Mouse (Mus musculus) left cerebral cortex, adult 2 months (tissue): ENCODE measurements around the gene Nuak1. TPM values are rescaled to one million over a fixed set of nuclear protein-coding genes. Genes with fewer than 3 reads are reported as not detected.
"Not testable (repeated sequence)": the region's sequence is repeated elsewhere in the genome, so short reads cannot be mapped to it uniquely, and the experiment has no call there.

Source experiments
- DNase-seq, 2 experiments: peaks; one replicate each; pipeline ENCODE4 v3.0.0; 2021 to 2022; ENCODE audit warnings: low spot score in 2 of 2, mixed read lengths in 1 of 2; ENCODE audit errors: extremely low spot score in 1 of 2
- H3K27ac ChIP-seq: fragments of 200-600 bp; 2 replicates; pipeline ENCODE4 v1.8.1; 2022
- H3K4me3 ChIP-seq: fragments of 200-600 bp; 2 replicates; pipeline ENCODE4 v1.8.1; 2022
- CTCF ChIP-seq: fragments of 200-600 bp; IDR thresholded peaks from 2 replicates; pipeline ENCODE4 v1.8.1; 2022; ENCODE audit warnings: antibody characterized with exemption, mild to moderate bottlenecking, moderate library complexity
- intact Hi-C: fragments of 180-260 bp; cut with DNase I; formaldehyde crosslinking; loops from one replicate; pipeline ENCODE4 v1.15.1; 2025
- long read RNA-seq, 2 experiments: library from polyadenylated mRNA; stranded (forward); transcript quantifications; one replicate each; pipeline ENCODE4 v2.0.0; 2021; ENCODE audit warnings: borderline mapping rate in 2 of 2
- total RNA-seq, 2 experiments: library from RNA; stranded (reverse); gene quantifications; 2 replicates each; pipeline ENCODE4 v1.2.3; 2021

Gene Nuak1
- total RNA-seq: 10 to 100 TPM; 72.9 to 87.5 TPM
- long read RNA-seq, experiment 1, full-length matches to known transcripts: 2 of 26 reads
- long read RNA-seq, experiment 1, partial matches to known transcripts: 1 of 26 reads
- long read RNA-seq, experiment 1, other reads (novel, unspliced or antisense): 23 of 26 reads
- long read RNA-seq, experiment 2, full-length matches to known transcripts: 2 of 29 reads
- long read RNA-seq, experiment 2, partial matches to known transcripts: 0 of 29 reads
- long read RNA-seq, experiment 2, other reads (novel, unspliced or antisense): 27 of 29 reads

DNA sequence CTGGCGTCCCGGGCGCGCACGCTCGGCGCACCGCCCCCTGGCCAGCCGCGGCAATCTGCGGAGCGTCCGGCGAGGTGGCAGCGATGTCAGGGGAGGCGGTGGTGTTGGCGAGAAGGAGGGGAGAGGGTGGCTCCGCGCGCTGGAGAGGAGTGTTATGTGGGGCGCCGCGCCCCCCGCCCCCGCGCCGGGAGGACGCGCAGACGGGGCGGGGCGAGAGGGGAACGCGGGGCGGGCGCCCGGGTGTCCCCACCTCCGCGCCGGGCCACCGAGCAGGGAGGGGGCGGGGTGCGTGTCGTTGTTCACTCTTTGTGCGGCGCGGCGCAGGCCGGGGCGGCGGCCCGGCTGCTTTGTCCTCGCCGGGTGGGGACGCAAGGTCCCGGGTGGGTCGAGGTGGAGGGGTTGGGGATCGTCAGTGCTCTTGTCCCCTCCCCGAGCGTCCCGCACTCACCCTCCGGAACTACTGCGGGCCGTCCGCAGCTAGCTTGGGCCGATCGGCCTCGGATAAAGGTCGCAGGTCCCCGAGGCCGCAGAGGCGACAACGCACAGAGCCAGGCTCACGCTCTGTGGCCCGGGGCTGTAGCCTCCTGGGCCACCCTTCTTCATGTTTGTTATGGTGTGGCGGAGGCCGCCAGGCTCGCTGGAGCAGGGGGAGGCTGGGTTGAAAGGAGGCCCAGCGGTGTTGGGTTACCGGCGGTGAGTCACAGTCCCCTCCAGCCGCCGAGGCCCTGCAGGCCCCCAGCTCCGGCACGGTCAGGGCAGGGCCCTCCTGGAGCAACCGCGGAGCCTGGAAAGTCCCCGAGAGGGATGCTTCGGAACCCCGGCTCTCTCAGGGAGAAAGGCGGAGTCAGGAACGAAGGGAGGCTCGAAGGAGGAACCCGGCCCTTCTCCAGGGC is at the start of gene Nuak1:
TSS of gene Nuak1 (minus strand) at position 57 of the 893 bp plus-strand sequence.
- TF ChIP-seq CTCF: no peak; the same call in 1 of the 2 replicates
- Histone ChIP-seq H3K4me3 (peak within 1 kb of the TSS; percentile 92), H3K27ac (peak within 1 kb of the TSS; percentile 100)
- DNase-seq: peak; percentile 91
- intact Hi-C loops: loop anchor here (1.0 to 2.0 kb wide), 2 partner anchors 48 to 136 kb away; partner anchors contain the start of gene Tcp11l2

DNA sequence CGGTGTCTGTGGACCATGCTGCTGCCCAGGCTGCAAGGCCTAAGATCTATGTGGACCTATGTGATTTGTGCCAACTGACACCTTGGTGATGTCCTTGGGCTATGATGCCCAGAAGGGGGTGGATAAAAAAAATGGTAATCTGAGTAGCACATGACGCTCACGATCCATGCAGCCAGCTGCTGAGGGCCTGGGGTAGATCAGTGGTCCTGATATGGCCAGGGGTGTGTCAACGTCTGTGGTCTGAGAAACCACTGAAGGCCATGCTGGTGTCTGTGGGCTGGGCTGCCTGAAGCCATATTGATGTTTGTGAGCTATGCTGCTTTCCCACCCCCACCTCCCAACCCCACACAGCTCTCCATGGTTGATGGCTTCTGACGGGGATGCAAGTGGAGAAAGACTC is 49.7 kb upstream of the Nuak1 start:
- H3K4me3 ChIP-seq: no peak overlapping the region
- no peak overlapping the region for H3K27ac ChIP-seq
- no peak for TF ChIP-seq CTCF
- no peak for DNase-seq
- intact Hi-C loops: no loop called here

DNA sequence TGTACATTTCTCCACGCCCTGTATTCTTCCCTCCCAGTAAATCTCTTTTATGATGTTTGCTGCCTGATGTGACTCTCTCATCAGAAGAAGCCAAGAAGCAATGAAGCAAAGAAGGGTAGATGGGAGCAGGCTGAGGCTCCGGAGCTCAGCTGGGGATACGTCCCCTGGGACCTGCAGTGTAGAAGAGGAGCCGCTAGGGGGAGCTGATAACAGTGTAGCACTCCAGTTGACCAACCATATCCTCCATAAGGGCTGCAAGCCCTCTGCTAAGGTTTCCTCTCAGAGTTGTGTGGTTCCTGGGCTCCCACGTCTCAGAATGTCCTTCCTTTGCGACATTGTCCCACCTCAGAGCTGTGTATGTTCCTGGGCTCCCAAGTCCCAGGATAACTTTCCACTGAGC is 47.9 kb upstream of the Nuak1 start:
- DNase-seq: peak; percentile 10 to 28
- H3K27ac ChIP-seq: no peak overlapping the region
- H3K4me3 ChIP-seq: no peak overlapping the region
- intact Hi-C loops: loop anchor here (10.0 kb wide), 1 partner anchor 804 kb away; no protein-coding TSS in a partner anchor
- TF ChIP-seq CTCF: peak; percentile 69

DNA sequence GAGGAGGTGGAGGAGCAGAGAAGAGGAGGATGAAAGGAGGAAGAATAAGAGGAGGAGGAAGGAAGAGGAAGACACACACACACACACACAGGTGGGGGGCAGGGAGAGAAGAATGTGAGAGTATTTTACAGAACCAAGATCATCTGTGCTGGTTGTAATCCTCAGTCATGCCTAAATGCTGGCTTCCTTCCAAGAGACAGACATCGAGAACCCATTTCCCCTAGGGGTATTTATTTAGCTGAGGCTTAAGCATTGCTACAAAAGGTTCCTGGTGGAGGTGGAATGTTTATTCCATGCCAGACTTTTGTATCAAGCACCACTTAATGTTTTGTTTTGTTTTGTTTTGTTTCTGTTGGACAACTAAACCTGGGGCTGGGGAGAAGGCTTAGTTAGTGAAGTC is 44.3 kb upstream of the Nuak1 start:
- DNase-seq: no peak
- H3K4me3 ChIP-seq: no peak overlapping the region
- no peak for TF ChIP-seq CTCF
- H3K27ac ChIP-seq: no peak overlapping the region
- intact Hi-C loops: loop anchor here (10.0 kb wide), 1 partner anchor 800 kb away; no protein-coding TSS in a partner anchor

DNA sequence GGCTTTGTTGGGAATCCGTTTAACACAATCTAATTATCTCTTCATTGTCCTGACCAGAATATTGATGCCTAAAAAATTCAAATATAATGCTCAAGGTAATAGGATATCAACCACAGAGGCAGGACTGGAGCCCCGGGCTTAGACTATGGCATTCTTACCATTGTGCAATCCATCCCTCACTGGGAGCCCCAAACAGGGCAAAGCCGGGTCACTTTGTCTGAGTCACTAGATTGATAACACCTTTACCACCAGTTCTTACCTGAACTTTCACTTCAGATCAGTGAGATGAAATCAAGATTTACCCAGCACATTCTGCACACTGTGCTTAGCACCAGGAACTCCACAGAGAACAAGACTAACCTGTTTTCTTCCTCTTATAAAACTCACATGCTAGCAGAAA is 43.2 kb upstream of the Nuak1 start:
- DNase-seq: no peak
- no peak overlapping the region for H3K4me3 ChIP-seq
- no peak for TF ChIP-seq CTCF
- intact Hi-C loops: loop anchor here (10.0 kb wide), 1 partner anchor 799 kb away; no protein-coding TSS in a partner anchor
- H3K27ac ChIP-seq: no peak overlapping the region

DNA sequence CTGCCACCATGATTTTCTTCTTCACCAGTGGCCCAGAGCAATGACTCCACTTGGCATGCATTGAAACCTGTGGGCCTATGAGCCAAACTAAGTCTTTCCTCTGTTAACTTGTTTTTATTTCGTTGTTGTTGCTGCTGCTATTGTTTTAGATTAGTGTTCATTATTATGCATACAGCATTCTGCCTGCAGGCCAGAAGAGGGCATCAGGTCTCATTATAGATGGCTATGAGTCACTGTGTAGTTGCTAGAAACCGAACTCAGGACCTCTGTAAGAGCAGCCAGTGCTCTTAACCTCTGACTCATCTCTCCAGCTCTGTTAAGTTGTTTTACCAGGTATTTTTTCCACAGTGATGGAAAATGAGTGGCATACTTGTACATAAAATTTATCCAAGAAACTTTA is 42.7 kb upstream of the Nuak1 start:
- Histone ChIP-seq H3K27ac (no peak overlapping the region), H3K4me3 (no peak overlapping the region)
- intact Hi-C loops: loop anchor here (10.0 kb wide), 1 partner anchor 798 kb away; no protein-coding TSS in a partner anchor
- TF ChIP-seq CTCF: no peak
- DNase-seq: no peak

DNA sequence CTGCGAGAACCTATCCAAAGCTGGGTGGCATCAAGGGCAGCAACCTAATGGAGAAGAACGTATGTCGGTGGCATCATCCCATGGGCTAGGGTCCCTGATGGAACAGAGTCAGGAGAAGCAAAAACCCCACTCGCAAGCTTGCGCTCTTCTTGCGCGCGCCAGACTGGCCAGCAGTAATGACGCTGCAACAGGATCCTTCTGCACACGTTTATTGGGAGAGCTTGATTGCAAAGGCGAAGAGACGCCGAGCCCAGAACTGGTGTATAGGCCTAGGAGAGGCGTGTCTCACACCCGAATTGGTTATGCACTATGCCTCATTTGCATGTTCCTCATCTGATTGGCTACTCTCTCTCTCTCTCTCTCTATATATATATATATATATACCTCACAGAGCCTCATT is 42.0 kb upstream of the Nuak1 start:
- intact Hi-C loops: loop anchor here (10.0 kb wide), 1 partner anchor 798 kb away; no protein-coding TSS in a partner anchor
- not testable (repeated sequence) for H3K27ac ChIP-seq, DNase-seq, H3K4me3 ChIP-seq

DNA sequence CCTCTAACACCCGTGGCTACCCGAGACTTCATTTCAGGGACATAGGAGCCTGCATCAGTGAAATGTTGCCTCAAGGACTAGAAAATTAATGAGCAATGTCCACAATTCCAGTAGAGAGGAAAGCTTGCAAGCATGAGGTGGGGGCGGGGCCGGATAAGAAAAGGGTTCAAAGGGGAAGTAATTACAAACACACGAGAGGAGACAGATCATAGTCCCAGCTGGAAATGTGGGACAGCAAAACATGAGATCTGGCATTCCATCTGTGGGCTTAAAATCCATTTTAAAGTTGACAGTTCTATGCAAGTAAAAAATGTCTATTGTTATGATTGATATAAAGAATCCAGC is 40.9 kb upstream of the Nuak1 start:
- no peak overlapping the region for H3K4me3 ChIP-seq
- no peak for TF ChIP-seq CTCF
- DNase-seq: no peak
- H3K27ac ChIP-seq: no peak overlapping the region
- intact Hi-C loops: loop anchor here (10.0 kb wide), 1 partner anchor 796 kb away; no protein-coding TSS in a partner anchor

DNA sequence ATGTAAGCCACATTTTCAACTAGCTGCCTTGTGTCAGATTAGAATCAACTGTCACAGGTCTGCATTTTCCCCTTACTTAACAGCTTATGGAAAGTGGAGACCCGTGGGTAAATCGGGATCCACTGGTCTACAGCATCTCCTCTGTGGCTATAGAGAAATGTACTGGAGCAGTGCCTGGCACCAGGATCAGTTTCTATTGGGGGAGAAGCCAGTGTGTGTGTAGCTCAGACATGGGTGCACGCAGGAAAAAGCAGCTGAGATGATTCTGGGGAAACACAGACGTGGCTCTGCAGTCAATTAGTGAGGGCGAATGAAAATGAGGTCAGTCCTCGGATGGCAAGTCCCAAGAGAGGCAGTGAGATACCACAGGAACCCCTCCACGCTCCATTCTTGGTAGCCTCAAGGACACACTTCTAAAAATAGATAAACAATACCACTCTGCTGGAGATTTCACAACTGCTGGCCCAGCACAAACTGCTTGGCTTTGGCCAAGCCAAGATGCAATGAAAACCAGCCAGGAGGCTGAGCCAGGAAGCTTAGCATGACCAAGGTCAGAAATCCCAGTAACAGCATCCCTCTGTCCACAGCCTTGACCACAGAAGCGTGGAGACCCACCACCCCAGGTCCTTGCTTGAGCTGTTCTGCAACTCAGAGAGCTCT is 40.4 kb upstream of the Nuak1 start:
- H3K27ac ChIP-seq: no peak overlapping the region
- no peak for DNase-seq
- intact Hi-C loops: loop anchor here (10.0 kb wide), 1 partner anchor 796 kb away; no protein-coding TSS in a partner anchor
- H3K4me3 ChIP-seq: no peak overlapping the region
- TF ChIP-seq CTCF: no peak

DNA sequence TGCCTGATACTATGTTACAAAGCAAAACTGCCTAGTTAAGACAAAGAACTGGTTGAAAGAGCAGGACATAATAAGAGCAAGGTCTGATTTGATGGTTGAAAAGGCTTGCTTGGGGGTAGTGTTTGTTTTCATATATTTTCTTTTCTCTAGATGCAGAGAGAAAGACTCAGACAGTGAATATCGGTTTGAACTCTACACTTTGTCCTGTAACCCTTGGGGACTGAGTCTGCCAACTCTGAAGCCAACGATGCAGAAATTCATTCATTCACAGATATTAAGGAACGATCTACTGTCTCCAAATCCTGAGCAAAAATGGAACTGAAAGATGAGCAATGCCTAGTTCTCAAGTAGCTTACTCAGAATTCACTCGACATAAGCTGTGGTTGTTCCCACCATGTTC is 39.7 kb upstream of the Nuak1 start:
- no peak overlapping the region for H3K4me3 ChIP-seq
- no peak for TF ChIP-seq CTCF
- no peak overlapping the region for H3K27ac ChIP-seq
- intact Hi-C loops: loop anchor here (10.0 kb wide), 1 partner anchor 795 kb away; no protein-coding TSS in a partner anchor
- DNase-seq: no peak

DNA sequence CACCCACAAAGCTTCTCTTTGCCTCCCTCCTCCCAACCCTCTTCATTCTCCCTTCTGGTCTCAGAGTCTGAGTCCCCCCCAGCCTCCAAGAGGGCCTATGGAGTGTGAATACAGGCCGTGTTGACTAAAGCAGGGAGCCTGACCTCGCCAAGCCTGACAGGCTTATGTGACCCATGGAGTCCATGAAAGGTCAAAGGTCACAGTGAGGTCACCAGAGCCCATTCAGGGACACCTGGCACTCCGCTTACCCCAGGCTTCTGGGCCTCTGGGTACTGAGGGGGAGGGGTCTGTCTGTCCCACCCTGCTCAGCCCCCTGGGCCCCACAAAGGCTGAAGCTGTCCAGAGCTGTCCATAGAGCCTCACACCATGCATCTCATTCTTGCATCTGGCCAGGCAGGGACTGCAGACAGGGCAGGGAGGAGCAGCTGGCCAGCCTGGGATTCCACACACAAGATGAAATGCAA is 37.2 kb upstream of the Nuak1 start:
- TF ChIP-seq CTCF: no peak
- Histone ChIP-seq H3K27ac (no peak overlapping the region), H3K4me3 (no peak overlapping the region)
- intact Hi-C loops: no loop called here
- no peak for DNase-seq
